Mouse (Mus musculus) heart, adult 9 months (tissue): Measurements from ENCODE around the gene Slc19a2.
A peak's percentile ranks its signal among the peaks of the same experiment; 100 is the strongest.
"Not testable (repeated sequence)": the region's sequence is repeated elsewhere in the genome, so short reads cannot be mapped to it uniquely, and the experiment has no call there.

Source experiments
- DNase-seq, 2 experiments: peaks; one replicate each; pipeline ENCODE4 v3.0.0; 2022; ENCODE audit warnings: low spot score in 2 of 2

Slc19a2 gene

DNA sequence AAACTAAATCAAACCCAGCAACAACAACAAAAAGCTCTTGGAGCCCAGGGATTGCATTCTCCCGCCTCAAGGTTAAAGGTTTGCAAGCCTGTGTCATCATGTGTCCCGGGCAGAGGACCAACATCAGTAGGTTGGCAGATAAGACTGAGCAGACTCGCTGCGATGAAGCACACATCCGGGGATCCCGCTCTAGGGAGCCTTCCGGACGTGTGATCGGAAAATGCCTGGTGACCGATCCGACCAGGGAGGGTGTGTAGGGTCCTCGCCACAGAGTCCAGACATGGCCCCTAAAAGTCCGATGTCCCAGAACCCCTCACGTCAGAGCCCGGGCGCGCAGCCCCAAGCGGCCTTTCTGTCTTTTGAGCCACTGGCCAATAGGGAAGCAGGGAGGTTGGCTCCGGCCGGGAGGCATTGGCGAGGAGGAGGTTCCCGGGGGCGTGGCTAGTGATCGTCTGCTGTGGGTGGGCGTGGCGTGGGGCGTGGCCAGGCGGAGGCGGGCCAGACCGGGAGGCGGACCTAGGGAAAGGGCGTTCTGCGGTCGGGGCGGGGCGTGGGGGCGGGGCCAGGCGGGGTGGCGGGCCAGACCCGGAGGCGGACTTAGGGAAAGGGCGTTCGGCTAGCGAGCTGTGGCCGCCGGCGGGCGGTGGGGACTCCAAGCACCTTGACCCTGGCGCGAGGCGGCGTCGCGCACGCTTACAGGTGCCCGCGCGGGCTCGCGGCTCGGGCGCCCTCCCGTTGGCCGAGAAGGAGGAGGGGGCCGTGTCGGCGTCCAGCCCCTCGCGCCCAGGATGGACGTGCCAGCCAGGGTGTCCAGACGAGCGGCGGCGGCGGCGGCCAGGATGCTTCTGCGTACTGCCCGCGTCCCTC lies at the start of gene Slc19a2:
Slc19a2 (plus strand) TSS at position 582 of the 867 bp plus-strand sequence.
- DNase-seq = peak; percentile 95 to 97

DNA sequence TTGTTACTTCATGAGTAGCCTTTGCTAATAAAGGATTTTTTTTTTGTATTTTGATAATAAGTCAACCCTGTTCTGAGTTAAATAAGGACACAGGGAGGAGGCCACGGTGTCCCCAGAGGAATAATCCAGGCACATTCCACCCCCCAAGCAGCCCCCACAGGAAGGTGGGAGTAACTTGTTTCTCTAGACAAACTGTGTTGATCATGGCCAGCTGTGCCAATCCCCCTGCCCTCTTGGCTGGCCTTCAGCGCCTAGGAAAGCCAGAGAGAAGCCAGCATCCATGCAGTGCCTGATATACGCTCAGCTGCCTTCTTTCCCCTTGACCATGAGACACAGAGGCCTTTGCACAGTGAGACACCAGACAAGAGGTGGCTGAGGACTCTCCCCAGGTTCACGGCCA lies 49.3 kb upstream of the Slc19a2 start:
- no peak for DNase-seq

DNA sequence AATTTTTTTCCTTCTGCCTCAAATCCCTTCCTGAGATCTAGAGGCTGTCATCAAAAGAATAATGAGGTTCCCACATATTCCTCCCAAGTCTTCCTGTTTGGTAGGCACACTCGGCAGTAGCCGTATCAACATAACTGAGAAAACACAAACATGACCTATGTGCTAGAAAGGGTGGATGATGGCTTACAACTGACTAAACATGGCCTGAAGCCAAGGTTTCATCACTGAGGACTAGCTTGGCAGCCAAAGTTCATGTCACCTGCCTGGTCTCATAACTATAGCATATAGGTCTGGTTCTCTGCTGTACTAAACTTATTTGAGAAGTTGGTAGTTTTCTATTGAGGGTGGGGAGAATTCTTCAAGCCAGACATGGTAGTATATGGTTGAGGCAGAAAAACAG lies 40.4 kb upstream of the Slc19a2 start:
- no peak for DNase-seq

DNA sequence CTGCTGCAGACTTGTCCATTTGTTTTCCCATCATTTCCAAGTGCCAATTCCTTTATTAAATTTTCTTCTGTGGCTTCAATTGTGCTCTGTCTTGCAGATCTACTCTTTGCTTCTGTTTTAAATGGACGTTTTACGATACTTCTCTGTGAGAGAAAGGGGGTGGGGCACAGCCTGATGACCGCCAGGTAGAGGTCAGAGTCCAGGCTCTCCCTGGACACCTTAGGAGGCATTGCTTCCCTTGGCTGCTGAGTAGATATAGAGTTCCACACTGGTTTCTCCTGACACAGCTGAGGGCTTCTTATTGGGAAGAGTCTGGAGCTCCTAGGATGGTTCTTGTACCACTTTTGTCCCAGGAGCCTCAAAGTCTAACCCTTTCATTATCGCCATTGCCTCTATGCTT lies 37.9 kb upstream of the Slc19a2 start:
- DNase-seq = no peak

DNA sequence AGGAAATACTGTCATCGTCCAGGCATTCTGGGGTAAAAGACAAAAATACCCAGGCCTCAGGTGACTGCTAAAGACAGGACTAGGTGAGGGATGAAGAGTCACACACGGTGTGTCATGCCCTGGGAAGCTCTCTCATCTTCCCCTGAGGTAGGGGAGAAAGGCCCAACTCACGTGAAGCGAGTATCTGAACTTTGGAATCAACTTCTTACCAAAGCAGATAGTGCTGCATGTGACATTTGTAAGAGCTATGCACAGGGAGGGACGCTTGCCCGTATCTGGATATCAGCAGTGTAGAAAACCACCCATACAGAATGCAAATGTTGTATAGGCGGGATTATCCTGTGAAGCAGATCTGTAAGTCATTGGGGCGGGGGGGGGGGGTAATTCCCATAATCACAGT lies 36.2 kb upstream of the Slc19a2 start:
- no peak for DNase-seq

DNA sequence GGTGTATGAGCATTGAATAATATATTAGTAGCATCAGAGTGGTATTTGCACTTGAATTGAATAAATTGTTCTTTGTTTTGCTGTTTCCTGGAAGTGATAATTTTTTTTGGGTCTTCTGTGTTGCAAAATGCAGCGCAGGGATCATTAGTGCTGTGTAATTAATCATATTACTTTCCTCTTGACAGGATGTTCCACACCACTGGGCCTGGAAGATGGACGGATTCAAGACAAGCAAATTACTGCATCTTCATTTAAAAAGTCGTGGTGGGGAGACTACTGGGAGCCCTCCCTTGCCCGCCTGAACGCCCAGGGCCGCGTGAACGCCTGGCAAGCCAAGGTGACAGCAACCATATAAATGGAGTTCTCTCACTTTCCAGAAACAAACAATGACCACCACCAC lies 34.7 kb upstream of the Slc19a2 start:
- DNase-seq = no peak

DNA sequence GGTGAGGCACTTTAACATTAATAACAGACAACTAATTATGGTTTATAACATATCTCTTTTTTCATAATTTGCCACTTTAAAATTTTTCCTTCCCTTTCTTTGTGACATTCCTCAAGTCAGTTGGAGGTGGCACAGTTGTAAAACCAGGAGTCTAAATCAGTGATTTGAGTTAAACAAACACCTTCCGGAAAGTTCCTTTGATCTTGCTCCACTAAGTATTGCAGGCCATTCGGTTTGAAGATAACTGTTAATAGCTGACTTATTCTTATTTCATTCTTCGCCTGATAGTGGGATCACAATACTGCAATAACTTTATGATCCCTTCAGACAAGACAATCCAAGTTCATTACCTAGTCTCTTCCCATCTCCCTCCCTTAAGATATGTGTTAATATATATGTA lies 33.7 kb upstream of the Slc19a2 start:
- DNase-seq = no peak

DNA sequence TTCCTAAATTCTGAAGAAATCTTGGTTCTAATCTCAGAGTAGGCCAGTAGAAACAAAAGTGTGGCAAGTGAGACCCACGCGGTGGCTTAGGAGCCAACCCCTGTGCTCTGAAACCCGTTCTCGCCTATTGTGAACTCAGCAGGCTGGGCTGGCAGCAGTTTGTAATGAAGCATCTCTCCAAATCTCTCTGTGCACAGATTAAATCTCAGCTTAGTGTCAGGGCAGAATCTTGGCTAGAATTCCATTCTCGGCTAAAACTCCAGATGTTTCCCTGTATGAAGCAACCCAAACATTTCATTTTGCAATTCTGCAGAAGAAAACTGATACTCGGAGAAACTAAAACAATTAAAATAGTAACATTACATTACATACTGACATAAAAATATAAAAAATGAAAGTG lies 33.3 kb upstream of the Slc19a2 start:
- DNase-seq = no peak

DNA sequence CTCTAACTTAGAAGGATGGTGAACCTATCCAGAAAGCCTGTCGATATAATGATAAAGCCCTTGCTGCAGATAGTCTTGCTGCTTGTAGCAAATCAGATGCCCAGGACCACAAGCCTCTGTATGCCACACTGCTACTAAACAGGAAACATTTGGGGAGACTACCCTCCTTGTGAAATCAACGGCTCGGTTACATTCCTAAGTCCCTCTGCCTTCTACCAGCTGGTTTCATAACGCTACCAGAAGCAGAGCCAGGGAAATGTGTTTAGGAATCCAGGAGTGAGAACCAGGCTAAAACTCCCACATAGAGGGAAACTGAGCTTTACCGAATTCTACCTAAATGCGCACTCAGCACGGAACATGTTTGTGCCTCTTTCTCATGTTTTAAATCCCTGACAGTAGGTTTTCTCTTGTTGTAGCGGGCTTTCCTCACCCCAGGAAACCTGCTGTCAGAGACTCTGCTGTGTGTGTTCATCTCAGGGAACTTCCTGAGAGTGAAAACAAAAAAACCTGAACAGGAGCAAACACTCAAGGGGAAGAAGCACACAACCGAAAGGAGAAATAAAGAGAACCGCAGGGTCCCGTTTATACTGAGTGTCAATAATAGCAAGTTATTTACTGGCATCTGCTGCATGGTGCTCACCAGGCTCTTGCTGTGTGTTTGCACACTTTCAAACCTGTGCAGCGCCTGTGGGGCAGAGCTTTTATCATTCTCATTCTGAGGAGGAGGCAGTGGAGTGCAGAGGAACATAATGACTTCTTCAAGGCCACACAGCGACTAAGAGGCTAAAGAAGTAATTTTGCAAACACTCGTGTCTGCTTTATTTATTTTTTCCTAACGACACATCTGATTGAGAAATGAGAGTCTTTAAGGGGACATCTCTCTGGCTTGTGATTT lies 30.8 kb upstream of the Slc19a2 start:
- peak in 1 of 2 experiments; percentile 1 for DNase-seq

DNA sequence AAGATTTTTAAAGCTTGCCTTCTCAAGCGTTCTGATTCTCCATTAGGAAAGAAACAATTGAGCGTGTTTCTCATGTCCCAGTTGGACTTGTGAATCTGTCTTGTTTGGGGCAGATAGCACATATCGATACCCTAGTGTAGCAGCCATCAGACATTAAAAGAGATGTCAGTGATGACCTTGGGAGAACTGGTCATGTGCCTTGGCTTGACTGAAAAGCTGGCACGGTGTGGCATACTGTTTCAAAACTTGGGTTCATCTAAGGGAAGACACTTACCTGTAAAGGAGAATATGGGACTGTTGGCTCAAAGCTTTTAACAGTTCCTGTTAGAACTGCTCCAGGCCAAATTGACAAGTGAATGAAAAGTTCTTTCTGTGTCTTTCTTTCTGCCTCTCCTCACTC lies 28.6 kb upstream of the Slc19a2 start:
- no peak for DNase-seq

DNA sequence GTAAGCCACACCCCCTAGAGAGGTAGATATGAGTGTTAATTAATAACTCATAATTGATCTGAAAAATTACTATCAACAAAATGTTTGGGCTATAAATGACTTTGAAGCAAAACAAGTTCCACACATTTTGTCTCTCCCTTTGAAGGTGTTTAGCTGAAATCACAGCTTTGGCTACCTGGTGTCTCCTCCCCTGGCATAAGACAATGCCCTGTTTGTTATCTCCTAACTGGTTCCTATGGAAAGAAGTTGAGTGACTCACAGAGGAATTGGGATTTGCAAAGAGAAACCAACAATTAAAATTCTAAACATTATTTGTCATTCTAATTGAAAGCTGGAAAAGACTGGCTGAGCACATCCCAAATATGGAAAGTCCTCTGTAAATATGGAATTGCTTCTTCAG lies 25.8 kb upstream of the Slc19a2 start:
- DNase-seq = no peak

DNA sequence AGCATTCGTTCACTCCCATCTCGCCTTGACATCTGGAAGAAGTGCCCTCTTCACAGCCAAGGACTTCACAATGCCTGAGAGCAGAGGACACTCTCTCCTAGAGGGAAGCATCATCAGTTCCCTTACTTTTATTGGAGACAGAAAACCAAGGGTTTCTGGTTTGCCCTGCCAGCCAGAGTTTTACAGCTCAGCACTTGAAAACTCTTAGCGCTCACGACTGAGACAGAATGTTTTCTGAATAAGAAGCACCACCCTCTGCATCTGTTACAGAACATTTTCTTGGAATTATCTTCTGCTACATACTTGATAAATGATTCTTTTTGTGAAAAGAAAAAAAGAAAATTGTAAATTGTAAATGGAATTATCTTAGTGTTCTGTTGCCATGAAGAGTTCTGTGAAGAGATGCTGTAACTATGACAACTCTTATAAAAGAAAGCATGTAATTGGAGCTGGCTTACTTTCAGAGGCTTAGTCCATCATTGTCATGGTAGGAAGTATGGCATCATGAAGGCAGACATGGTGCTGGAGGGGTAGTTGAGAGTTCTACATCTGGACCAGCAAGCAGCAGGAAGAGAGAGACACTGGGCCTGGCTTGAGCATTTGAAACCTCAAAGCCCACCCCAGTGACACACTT lies 16.8 kb upstream of the Slc19a2 start:
- DNase-seq = not testable (repeated sequence)

DNA sequence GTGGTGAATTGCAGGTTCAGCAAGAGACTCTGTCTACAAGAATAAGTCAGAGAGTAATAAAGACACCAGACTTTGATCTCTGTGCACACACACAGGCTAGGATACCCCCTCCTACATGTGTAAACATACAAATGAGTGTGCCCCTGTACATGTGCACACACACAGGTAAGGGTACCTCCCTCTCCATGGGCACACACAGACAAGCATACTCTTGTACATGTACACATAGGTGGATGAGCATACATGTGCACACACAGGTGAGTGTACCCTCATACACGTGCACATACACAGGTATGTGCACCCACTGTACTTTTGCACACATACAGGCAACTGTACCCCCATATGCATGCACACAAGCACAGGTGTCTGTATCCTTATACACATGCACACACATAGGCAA lies 15.4 kb upstream of the Slc19a2 start:
- no peak for DNase-seq

DNA sequence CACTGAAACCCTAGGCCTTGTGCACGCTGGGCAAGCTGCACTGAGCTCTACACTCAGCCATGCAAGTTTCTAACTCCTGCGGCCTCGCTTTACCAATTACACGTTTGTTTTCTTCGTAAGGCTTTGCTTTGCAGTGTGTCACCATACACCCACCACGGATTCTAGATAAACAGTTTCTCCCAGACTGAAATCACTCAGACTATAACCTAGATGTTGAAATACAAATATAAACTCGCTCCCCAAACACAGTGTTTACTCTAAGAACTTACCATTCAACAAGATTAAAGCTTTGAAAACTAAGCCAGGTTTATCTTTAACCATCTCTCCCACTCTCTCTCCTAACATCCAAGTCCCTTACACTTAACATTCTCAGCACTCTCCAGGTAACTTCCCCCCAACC lies 13.8 kb upstream of the Slc19a2 start:
- DNase-seq = no peak

DNA sequence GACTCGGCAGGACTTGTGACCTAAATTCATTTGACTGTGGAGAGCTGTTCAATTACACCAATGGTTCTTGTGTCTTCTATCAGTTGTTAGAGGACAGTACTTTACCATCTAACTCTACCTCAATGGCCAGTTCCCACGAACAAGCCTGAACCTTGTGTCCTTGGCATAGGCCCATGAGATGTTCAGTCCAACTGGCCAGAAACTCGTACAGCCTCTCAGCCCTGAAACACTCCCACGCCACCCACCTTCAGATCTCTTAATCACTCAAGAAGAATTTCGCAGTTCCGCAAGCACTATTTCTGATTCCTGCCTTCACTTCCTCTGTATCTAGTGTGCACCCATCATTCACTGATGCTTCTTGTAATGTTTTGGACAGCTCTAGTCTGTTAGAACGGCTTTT lies 12.8 kb upstream of the Slc19a2 start:
- peak in 1 of 2 experiments; percentile 29 for DNase-seq

DNA sequence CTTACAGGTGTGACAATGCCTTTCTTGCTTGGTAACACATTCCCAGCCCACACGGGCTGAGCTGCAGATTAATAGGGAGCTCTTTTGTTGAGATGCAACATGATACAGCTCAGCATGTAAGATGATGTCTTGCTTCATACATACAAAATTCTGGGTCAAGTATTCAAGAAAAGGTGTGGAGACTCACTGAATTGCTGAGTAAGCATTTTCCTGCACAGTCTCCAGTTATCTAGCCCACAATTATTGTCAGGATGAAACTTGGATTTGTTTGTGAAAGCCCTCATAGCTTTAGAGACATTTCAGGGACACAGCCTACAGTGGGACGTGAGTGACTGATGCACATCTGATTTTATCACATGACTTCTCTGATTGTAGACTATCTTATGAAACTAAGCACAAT lies 7.4 kb upstream of the Slc19a2 start:
- no peak for DNase-seq

DNA sequence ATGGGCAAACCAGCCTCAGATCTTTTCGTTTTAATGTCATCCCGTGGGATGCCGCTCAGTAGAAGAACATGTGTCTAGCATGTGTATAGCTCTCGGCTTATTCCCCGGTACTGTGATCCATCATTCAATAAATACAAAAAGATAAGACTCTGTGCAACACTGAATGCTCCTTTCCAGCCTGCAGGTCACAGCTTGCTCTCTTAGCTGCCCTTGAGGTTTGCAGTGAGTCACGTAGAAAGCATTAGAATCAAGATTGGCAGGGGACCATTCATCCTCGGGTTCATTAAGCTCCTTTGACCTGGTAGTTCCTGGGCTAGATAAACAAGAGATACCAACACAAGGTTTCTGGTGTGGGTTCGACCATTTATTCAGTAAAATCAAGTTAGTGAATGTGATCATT lies 6.0 kb upstream of the Slc19a2 start:
- no peak for DNase-seq

DNA sequence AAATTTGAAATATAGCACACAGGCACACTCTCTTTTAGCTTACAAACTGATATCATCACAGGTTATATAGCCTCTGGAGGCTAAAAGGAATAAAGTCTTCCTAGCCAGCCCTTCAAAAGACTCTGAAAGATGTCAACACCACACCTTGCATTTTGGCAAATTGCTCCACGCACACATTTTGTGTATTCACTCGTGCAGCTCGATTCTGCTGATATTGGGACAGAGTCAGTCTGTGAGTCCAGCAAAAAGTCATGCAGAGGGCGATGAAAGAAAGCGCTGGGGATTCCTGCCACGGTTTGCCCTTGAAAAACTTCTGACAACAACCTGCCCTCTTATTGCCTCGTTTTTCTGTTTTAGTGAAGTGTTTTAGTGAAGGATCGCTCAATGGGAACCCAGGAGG lies 1.4 kb upstream of the Slc19a2 start:
- no peak for DNase-seq

DNA sequence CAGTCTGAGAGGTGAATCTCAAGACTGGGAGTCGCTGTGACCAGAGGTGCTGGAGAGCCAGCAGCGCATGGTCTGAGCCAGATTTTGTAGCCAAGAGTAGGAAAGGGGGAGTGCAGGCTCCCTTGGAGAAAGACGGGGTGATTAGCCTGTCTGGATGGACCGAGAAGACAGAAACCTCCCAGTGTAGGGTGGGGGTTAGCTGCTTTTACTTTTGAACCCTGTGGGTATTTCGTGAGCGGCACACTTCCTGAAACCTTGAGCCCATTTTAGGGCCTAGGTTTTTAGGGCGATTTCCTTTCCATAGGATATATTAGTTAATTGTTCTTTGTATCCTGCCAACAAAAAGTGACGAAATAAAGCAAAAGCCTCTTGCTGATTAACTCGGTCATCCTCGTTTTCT lies 875 bp upstream of the Slc19a2 start:
- DNase-seq = peak; percentile 25 to 26

DNA sequence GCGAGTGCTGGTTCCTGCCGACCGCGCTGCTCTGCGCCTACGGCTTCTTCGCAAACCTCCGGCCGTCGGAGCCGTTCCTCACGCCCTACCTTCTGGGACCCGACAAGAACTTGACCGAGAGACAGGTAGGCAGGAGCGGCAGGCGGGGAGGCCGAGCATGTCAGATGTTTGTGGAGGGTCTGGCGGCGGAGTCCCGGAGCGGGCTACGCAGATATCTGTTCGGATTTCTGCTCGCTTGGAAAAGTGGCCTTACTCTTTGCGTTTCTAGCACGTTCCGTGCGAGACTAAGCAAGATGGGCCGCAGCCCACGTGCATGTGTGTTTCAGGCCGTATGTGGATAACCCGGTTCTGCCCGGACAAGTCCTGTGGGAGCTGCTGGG lies 476 bp downstream of the Slc19a2 start:
- peak in 1 of 2 experiments; percentile 21 for DNase-seq

DNA sequence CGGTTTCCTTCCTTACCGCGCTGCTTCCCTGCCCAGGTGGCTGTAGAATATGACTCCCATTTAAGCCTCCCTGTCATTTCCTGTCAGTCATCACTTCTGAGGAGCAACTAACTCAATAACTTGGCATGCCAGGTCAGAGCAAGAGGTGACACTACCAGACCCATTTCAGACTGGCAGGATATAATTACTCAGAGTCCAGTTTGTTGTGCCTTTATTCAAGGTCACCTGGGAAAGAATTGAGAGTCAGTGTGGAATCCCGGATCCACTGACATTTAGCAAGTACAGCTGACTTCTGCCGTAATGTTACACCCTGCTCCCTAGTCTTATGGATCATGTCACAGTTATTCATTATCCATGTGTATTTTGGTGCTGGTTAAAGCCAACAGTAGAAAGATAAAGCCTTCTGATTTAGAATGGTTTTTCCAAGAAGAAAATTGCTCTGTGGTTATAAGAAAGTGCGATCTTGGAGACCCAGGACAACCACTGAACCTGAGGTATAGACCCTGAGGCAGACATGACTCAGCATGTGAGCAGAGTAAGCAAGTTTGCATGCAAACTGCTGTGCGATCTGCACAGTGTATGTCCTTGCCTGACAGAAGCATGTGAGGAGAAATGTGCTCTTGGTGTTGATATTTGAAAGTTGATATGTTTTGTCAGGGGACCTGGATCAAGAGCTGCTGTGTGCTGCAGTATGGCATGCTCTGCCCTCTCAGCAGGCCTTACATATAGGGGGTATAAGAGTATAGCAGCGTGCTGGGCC lies 1.7 kb downstream of the Slc19a2 start:
- peak in 1 of 2 experiments; percentile 12 for DNase-seq

DNA sequence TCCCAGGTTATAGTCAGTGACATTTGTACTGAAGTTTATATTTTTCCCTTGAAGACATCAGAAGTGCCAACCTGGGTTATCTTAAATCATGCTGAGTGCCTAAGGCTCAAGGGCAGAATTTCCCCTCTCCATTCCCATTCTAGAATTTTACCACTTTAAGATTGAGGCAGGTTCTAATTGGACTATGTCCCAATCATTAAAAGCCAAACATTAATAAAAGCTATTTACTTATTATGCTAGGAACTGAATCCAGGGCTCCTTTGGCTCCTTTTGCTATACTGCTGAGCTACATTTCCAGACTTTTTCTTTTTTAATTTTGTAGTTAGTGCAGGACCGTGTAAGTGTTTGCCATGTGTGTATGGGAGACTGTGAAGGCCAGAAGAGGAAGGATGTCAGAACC lies 2.6 kb downstream of the Slc19a2 start:
- DNase-seq = no peak
